Mouse (Mus musculus) cerebellum, adult (tissue): ENCODE results near the gene Ccdc17.
A peak's percentile ranks its signal among the peaks of the same experiment; 100 is the strongest.

ENCODE experiments used
- ATAC-seq: cut with Nextera tagmentation; 2 replicates; pipeline ENCODE4 v1.9.2; 2017; ENCODE audit warnings: mild to moderate bottlenecking, moderate library complexity, mixed read lengths; ENCODE audit not compliant: insufficient number of reproducible peaks, low FRiP score, low TSS enrichment

Ccdc17 gene

GRCm38 (mm10) chr4:116596379-116596778 lies at the start of gene Ccdc17:
Ccdc17 (plus strand) TSS chr4:116596654.
- no peak for ATAC-seq

- ATAC-seq = no peak
Measured at GRCm38 (mm10) chr4:116550432-116550831, 46.0 kb upstream of the Ccdc17 start.

- no peak for ATAC-seq
Measured at GRCm38 (mm10) chr4:116553035-116553434, 43.4 kb upstream of the Ccdc17 start.

GRCm38 (mm10) chr4:116555413-116556300 lies 40.8 kb upstream of the Ccdc17 start, which contains the start of gene Tmem69:
Tmem69 (minus strand) TSS chr4:116555936.
- 0 out of 2 replicates have a peak, but pooled peaks have one; percentile 15 for ATAC-seq

GRCm38 (mm10) chr4:116556561-116557305 lies 39.7 kb upstream of the Ccdc17 start:
- peak; percentile 96 for ATAC-seq

- peak; percentile 86 for ATAC-seq
Measured at GRCm38 (mm10) chr4:116557306-116558121, 38.9 kb upstream of the Ccdc17 start, which contains the start of gene Gpbp1l1. Gpbp1l1 (plus strand) TSS chr4:116557658.

- ATAC-seq = no peak
Measured at GRCm38 (mm10) chr4:116558151-116558882, 38.1 kb upstream of the Ccdc17 start.

- no peak for ATAC-seq
Measured at GRCm38 (mm10) chr4:116595793-116596192, 661 bp upstream of the Ccdc17 start.

- peak; percentile 92 for ATAC-seq
Measured at GRCm38 (mm10) chr4:116596978-116597881, 776 bp downstream of the Ccdc17 start.

- no peak for ATAC-seq
Measured at GRCm38 (mm10) chr4:116612621-116613020, 16.2 kb downstream of the Ccdc17 start.

GRCm38 (mm10) chr4:116615237-116615636 lies 18.8 kb downstream of the Ccdc17 start:
- ATAC-seq = no peak

- ATAC-seq = no peak
Measured at GRCm38 (mm10) chr4:116624831-116625230, 28.4 kb downstream of the Ccdc17 start.

- peak; percentile 65; the same call in 1 of the 2 replicates for ATAC-seq
Measured at GRCm38 (mm10) chr4:116626658-116627358, 30.4 kb downstream of the Ccdc17 start.

- ATAC-seq = peak; percentile 82
Measured at GRCm38 (mm10) chr4:116627359-116627716, 30.9 kb downstream of the Ccdc17 start.

- peak; percentile 96 for ATAC-seq
Measured at GRCm38 (mm10) chr4:116627722-116628662, 31.5 kb downstream of the Ccdc17 start, which contains the start of gene Nasp. Nasp (minus strand) TSS chr4:116627941.

GRCm38 (mm10) chr4:116635197-116635596 lies 38.7 kb downstream of the Ccdc17 start:
- ATAC-seq = no peak

- ATAC-seq = no peak
Measured at GRCm38 (mm10) chr4:116638821-116639220, 42.4 kb downstream of the Ccdc17 start.
